Mouse (Mus musculus): ENCODE measurements at regions not wholly inside any gene's neighbourhood (a gene's known extent, or its start where the extent isn't known, plus 50 kb on each side); places are given as distances from the start of the nearest gene placed in this dataset.
"Not testable (repeated sequence)": the region's sequence is repeated elsewhere in the genome, so short reads cannot be mapped to it uniquely, and the experiment has no call there.

GRCm38 (mm10) chr12:20802027-20802426 lies 188.2 kb upstream of the Asap2 start:
- DNase-seq (ENCODE audit: low spot score); H3K4me3 ChIP-seq (ENCODE audit: low read length); H3K9me3 ChIP-seq (ENCODE audit: low read length); H3K27ac ChIP-seq; H3K9ac ChIP-seq (replicated peaks; ENCODE audit: low read length); H3K36me3 ChIP-seq (ENCODE audit: insufficient read depth, low read length); H3K4me1 ChIP-seq (ENCODE audit: insufficient read depth, low read length); H3K4me2 ChIP-seq (ENCODE audit: low read depth, low read length); H3K27me3 ChIP-seq (ENCODE audit: insufficient read depth, low read length); ATAC-seq: not testable (repeated sequence)
- WGBS: 69% methylated on average over 3 of the region's 4 CpGs

- H3K27ac ChIP-seq; H3K36me3 ChIP-seq (ENCODE audit: insufficient read depth, low read length); H3K9ac ChIP-seq (replicated peaks; ENCODE audit: low read length); H3K27me3 ChIP-seq (ENCODE audit: insufficient read depth, low read length); DNase-seq (ENCODE audit: low spot score); H3K4me1 ChIP-seq (ENCODE audit: insufficient read depth, low read length); H3K4me2 ChIP-seq (ENCODE audit: low read depth, low read length); H3K4me3 ChIP-seq (ENCODE audit: low read length); ATAC-seq; H3K9me3 ChIP-seq (ENCODE audit: low read length): not testable (repeated sequence)
- 94% methylated on average over 4 of the region's 5 CpGs for WGBS
Observed at GRCm38 (mm10) chr12:20805466-20805865, 184.8 kb upstream of the Asap2 start.

- Histone ChIP-seq H3K27me3 (ENCODE audit: insufficient read depth, low read length) (no peaks in the 10 kb centered on the region), H3K27ac (no peak overlapping the region), H3K4me2 (ENCODE audit: low read depth, low read length) (no peak overlapping the region), H3K9me3 (ENCODE audit: low read length) (peaks cover 9% of the 10 kb centered on the region; the same call in 1 of the 2 replicates), H3K9ac (replicated peaks; ENCODE audit: low read length) (no peak overlapping the region), H3K4me1 (ENCODE audit: insufficient read depth, low read length) (no peaks in the 10 kb centered on the region), H3K36me3 (ENCODE audit: insufficient read depth, low read length) (no peaks in the 10 kb centered on the region), H3K4me3 (ENCODE audit: low read length) (no peak overlapping the region)
- ATAC-seq: no peak
- DNase-seq (ENCODE audit: low spot score): no peak
- 88% methylated on average over 2 of the region's 2 CpGs for WGBS
- no peak for TF ChIP-seq CTCF (IDR thresholded peaks at IDR 0.05; ENCODE audit: low read depth)
Observed at GRCm38 (mm10) chr12:20806681-20807080, 183.6 kb upstream of the Asap2 start.

- peaks cover 17% of the 10 kb centered on the region; the same call in 1 of the 2 replicates for H3K9me3 ChIP-seq (ENCODE audit: low read length)
- H3K36me3 ChIP-seq (ENCODE audit: insufficient read depth, low read length); ATAC-seq; H3K27ac ChIP-seq; H3K27me3 ChIP-seq (ENCODE audit: insufficient read depth, low read length); H3K4me3 ChIP-seq (ENCODE audit: low read length); H3K4me2 ChIP-seq (ENCODE audit: low read depth, low read length); DNase-seq (ENCODE audit: low spot score); H3K4me1 ChIP-seq (ENCODE audit: insufficient read depth, low read length); H3K9ac ChIP-seq (replicated peaks; ENCODE audit: low read length): not testable (repeated sequence)
- 80% methylated on average over 6 of the region's 6 CpGs for WGBS
Observed at GRCm38 (mm10) chr12:20813836-20814235, 176.4 kb upstream of the Asap2 start.

- not testable (repeated sequence) for H3K27ac ChIP-seq; H3K4me2 ChIP-seq (ENCODE audit: low read depth, low read length); H3K36me3 ChIP-seq (ENCODE audit: insufficient read depth, low read length); H3K9ac ChIP-seq (replicated peaks; ENCODE audit: low read length); ATAC-seq; H3K4me1 ChIP-seq (ENCODE audit: insufficient read depth, low read length); H3K27me3 ChIP-seq (ENCODE audit: insufficient read depth, low read length); DNase-seq (ENCODE audit: low spot score)
- Histone ChIP-seq H3K4me3 (ENCODE audit: low read length) (peak overlapping the region; percentile 10; the same call in 1 of the 2 replicates), H3K9me3 (ENCODE audit: low read length) (peaks cover 16% of the 10 kb centered on the region; the same call in 1 of the 2 replicates)
- WGBS: 35% methylated on average over 36 of the region's 40 CpGs
Observed at GRCm38 (mm10) chr12:20815121-20815520, 175.1 kb upstream of the Asap2 start.

- Histone ChIP-seq H3K27me3 (ENCODE audit: insufficient read depth, low read length) (no peaks in the 10 kb centered on the region), H3K9ac (replicated peaks; ENCODE audit: low read length) (no peak overlapping the region), H3K4me1 (ENCODE audit: insufficient read depth, low read length) (no peaks in the 10 kb centered on the region), H3K27ac (no peak overlapping the region), H3K4me3 (ENCODE audit: low read length) (peak overlapping the region; percentile 10; the same call in 1 of the 2 replicates), H3K9me3 (ENCODE audit: low read length) (peaks cover 11% of the 10 kb centered on the region; the same call in 1 of the 2 replicates), H3K36me3 (ENCODE audit: insufficient read depth, low read length) (no peaks in the 10 kb centered on the region), H3K4me2 (ENCODE audit: low read depth, low read length) (no peak overlapping the region)
- 0 out of 2 replicates have a peak, but pooled peaks have one; percentile 45 for ATAC-seq
- 26% methylated on average over 20 of the region's 38 CpGs for WGBS
- DNase-seq (ENCODE audit: low spot score): peak; percentile 16
- no peak for TF ChIP-seq CTCF (IDR thresholded peaks at IDR 0.05; ENCODE audit: low read depth)
Observed at GRCm38 (mm10) chr12:20815599-20815998, 174.7 kb upstream of the Asap2 start.

- H3K27me3 ChIP-seq (ENCODE audit: insufficient read depth, low read length); H3K9me3 ChIP-seq (ENCODE audit: low read length); H3K36me3 ChIP-seq (ENCODE audit: insufficient read depth, low read length); H3K27ac ChIP-seq; H3K9ac ChIP-seq (replicated peaks; ENCODE audit: low read length); DNase-seq (ENCODE audit: low spot score); H3K4me3 ChIP-seq (ENCODE audit: low read length); H3K4me2 ChIP-seq (ENCODE audit: low read depth, low read length); H3K4me1 ChIP-seq (ENCODE audit: insufficient read depth, low read length); ATAC-seq: not testable (repeated sequence)
- 69% methylated on average over 4 of the region's 4 CpGs for WGBS
Observed at GRCm38 (mm10) chr12:20843661-20844320, 146.5 kb upstream of the Asap2 start.
